Comparison of ENCODE assay signal across 8 mouse cellular contexts in genomic region chr5:142905725-142906531, GRCm38 (mm10). TPM values are rescaled to one million over a fixed set of nuclear protein-coding genes. Genes with fewer than 3 reads are reported as not detected.
A peak's percentile ranks its signal among the peaks of the same experiment; 100 is the strongest.
DNase-seq lines count a peak whose midpoint lies in the region; ATAC-seq lines count a peak whose summit lies in the region.

No protein-coding gene starts in this region.

- peak overlapping the region; percentile 100 for H3K27ac ChIP-seq in hindbrain, embryonic 12.5 days

- peak overlapping the region; percentile 100 for H3K9ac ChIP-seq in hindbrain, embryonic 12.5 days

- under 1% methylated on average over 82 of the region's 84 CpGs for WGBS in hindbrain, embryonic 12.5 days

- peaks cover 44% of the 10 kb centered on the region for H3K36me3 ChIP-seq in hindbrain, embryonic 12.5 days

- no peaks in the 10 kb centered on the region for H3K9me3 ChIP-seq in hindbrain, embryonic 12.5 days (replicated peaks)

- no peaks in the 10 kb centered on the region for H3K27me3 ChIP-seq in hindbrain, embryonic 12.5 days

- H3K4me3 ChIP-seq in hindbrain, embryonic 12.5 days = peak overlapping the region; percentile 97

- peak; percentile 99 for DNase-seq in Muller cell, postnatal 12 days (ENCODE audit: inconsistent ontology term)
- peak; percentile 99 for DNase-seq in cerebellum, adult 9-11 months
- DNase-seq in frontal cortex, postnatal 10 days (ENCODE audit: low spot score in 2 of 2) = peak; percentile 98
- peak; percentile 97 to 99 for DNase-seq in layer of hippocampus, postnatal 25 days (ENCODE audit: extremely low spot score in 1 of 2, low spot score in 1 of 2)
- peak; percentile 98 for DNase-seq in lung, postnatal 25 days (ENCODE audit: low spot score)
- peak; percentile 97 for DNase-seq in retina, embryonic 14.5 days (ENCODE audit: low spot score)
- DNase-seq in thymus, postnatal 4 days = peak; percentile 100

- H3K4me1 ChIP-seq in hindbrain, embryonic 12.5 days = peaks cover 57% of the 10 kb centered on the region

- peak; percentile 85 for ATAC-seq in hindbrain, embryonic 12.5 days (ENCODE audit: low FRiP score)

- H3K4me2 ChIP-seq in hindbrain, embryonic 12.5 days (replicated peaks) = peak overlapping the region; percentile 91

RNA-seq across cellular contexts. Expression of gene Actb, which starts 0.6 kb away (rescaled TPM):
- polyA plus RNA-seq in hindbrain, embryonic 12.5 days (2016; fragmentation: Nextera tagmentation; extraction: Ambion mirVana) = 14,392 and 16,600 TPM in 2 replicates
- 1,000 to 10,000 TPM; 3,553 to 3,743 TPM for total RNA-seq in layer of hippocampus, postnatal 25 days (2021)

RNA-seq across cellular contexts. Expression of gene Fbxl18, which starts 10.7 kb away (rescaled TPM):
- polyA plus RNA-seq in hindbrain, embryonic 12.5 days (2016; fragmentation: Nextera tagmentation; extraction: Ambion mirVana) = 24.6 and 26.9 TPM in 2 replicates
- total RNA-seq in layer of hippocampus, postnatal 25 days (2021) = 10 to 100 TPM; 37.4 to 40.0 TPM

RNA-seq across cellular contexts. Expression of gene Fscn1, which starts 54.2 kb away (rescaled TPM):
- 699 and 764 TPM in 2 replicates for polyA plus RNA-seq in hindbrain, embryonic 12.5 days (2016; fragmentation: Nextera tagmentation; extraction: Ambion mirVana)
- 100 to 1,000 TPM; 229 to 232 TPM for total RNA-seq in layer of hippocampus, postnatal 25 days (2021)

Comparison
In these comparisons a context has a peak if more than half of its experiments do, and no peak if none do; other contexts are left out.
1. Peak in every context shown above with its lines: DNase-seq, ATAC-seq, H3K4me3 ChIP-seq and H3K27ac ChIP-seq.